Mouse (Mus musculus) cerebellum, postnatal 36 days (tissue): ENCODE data around the gene Kank1.
A peak's percentile ranks its signal among the peaks of the same experiment; 100 is the strongest.

ENCODE experiments used
- DNase-seq, 2 experiments: peaks; one replicate each; pipeline ENCODE4 v3.0.0; 2021 to 2022; ENCODE audit warnings: mixed read lengths in 2 of 2

The Kank1 gene

GRCm38 (mm10) chr19:25236596-25237491 is at the start of gene Kank1:
TSS of gene Kank1 (plus strand) at chr19:25236975.
- DNase-seq = peak; percentile 12 to 13

- no peak for DNase-seq
Observed at GRCm38 (mm10) chr19:25187681-25188080, 49.1 kb upstream of the Kank1 start.

GRCm38 (mm10) chr19:25193751-25194150 is 43.0 kb upstream of the Kank1 start:
- no peak for DNase-seq

GRCm38 (mm10) chr19:25200081-25200860 is 36.5 kb upstream of the Kank1 start:
- no peak for DNase-seq

GRCm38 (mm10) chr19:25203077-25203476 is 33.7 kb upstream of the Kank1 start:
- DNase-seq = no peak

- DNase-seq = no peak
Observed at GRCm38 (mm10) chr19:25206969-25207368, 29.8 kb upstream of the Kank1 start.

GRCm38 (mm10) chr19:25207731-25208361 is 28.9 kb upstream of the Kank1 start:
- no peak for DNase-seq

- DNase-seq = no peak
Observed at GRCm38 (mm10) chr19:25208596-25209110, 28.1 kb upstream of the Kank1 start.

- DNase-seq = no peak
Observed at GRCm38 (mm10) chr19:25220611-25221010, 16.2 kb upstream of the Kank1 start.

GRCm38 (mm10) chr19:25221964-25222640 is 14.7 kb upstream of the Kank1 start:
- DNase-seq = no peak

- no peak for DNase-seq
Observed at GRCm38 (mm10) chr19:25230058-25230974, 6.5 kb upstream of the Kank1 start.

GRCm38 (mm10) chr19:25230975-25231334 is 5.8 kb upstream of the Kank1 start:
- DNase-seq = no peak

GRCm38 (mm10) chr19:25232032-25232431 is 4.7 kb upstream of the Kank1 start:
- no peak for DNase-seq

- no peak for DNase-seq
Observed at GRCm38 (mm10) chr19:25237492-25238040, 791 bp downstream of the Kank1 start.

- no peak for DNase-seq
Observed at GRCm38 (mm10) chr19:25238121-25238520, 1.3 kb downstream of the Kank1 start.

- no peak for DNase-seq
Observed at GRCm38 (mm10) chr19:25243566-25243965, 6.8 kb downstream of the Kank1 start.

GRCm38 (mm10) chr19:25246062-25246461 is 9.3 kb downstream of the Kank1 start:
- DNase-seq = no peak

- no peak for DNase-seq
Observed at GRCm38 (mm10) chr19:25247858-25248552, 11.2 kb downstream of the Kank1 start.

- DNase-seq = no peak
Observed at GRCm38 (mm10) chr19:25249230-25249629, 12.5 kb downstream of the Kank1 start.

GRCm38 (mm10) chr19:25251610-25252140 is 14.9 kb downstream of the Kank1 start:
- DNase-seq = no peak
